Mouse (Mus musculus): ENCODE data around the gene Scgb2b26.
"Not testable (repeated sequence)": the region's sequence is repeated elsewhere in the genome, so short reads cannot be mapped to it uniquely, and the experiment has no call there.

Scgb2b26 gene

DNA sequence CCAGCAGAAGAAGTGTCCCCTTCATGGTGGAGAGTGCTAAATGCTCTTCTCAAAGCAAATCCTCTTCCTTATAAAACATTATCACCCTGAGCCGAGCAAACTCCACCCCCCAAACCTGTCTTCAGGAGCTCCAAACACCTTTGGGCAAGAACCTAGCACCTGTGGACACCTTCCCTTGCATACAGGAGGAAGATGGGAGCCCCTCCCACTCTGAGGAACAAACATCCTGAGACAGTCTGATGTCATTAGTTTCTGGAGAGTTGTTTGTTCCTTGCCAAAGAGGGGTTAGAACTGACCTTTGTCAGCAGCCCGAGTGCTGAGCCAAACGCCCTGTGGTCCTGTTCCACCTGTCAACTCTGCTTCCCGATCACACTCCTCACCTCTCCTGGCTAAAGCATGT, at the start of gene Scgb2b26:
Gene Scgb2b26, minus strand, starts transcription at position 101 of the 400 bp plus-strand sequence.
- no peak for DNase-seq (ENCODE audit: low read depth, low spot score)

DNA sequence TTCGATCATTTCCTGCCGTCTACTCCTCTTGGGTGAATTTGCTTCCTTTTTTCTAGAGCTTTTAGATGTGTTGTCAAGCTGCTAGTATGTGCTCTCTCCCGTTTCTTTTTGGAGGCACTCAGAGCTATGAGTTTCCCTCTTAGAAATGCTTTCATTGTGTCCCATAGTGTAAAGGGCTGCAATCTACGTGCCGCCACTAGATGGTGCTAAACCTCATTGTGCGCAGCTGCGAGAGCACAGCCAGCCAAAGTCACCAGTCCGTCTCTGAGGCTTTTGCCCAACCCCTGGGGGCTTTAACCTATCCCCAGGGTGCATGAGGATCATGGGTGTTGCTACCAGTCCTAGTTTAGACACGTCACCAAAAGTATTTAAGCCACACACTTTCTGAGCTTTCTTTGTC, 37.4 kb upstream of the Scgb2b26 start:
- not testable (repeated sequence) for DNase-seq (ENCODE audit: low read depth, low spot score)

DNA sequence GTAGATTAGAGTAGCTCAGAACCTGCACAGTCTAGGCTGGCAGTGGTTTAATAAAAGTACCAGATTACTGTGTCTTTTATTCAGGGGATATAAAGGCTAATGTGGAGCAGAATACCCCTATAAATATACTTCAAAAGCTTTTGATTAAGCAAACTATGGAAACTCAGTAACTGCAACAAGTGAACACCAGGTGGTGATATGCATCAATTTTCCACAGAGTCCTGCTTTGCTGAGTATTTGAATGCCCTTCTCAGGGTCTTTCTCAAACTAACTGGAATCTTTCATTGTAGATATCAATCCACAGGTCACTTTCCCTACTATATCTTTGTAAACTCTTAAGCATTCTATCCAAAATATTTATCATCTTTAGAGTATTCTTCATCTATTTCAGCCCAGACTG, 41.9 kb downstream of the Scgb2b26 start:
- DNase-seq (ENCODE audit: low read depth, low spot score): no peak

DNA sequence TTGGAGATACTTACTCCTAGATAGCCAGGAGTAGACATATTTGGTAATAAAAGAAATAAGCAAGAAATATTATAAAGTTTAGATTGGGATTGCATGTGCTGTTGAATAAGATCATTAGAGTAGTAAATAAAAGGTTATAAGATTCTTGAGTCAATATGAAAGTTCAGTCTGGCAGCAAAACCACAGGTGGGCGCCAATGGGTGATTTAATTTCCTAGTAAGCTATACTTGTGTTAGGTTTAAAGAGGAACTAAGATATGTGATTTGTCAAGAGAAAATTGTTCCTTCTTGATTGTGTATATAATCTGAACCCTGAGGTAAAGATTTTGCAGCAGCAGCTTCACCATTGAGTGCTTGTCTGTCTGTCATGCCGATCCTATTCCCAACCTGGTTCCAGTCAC, 44.0 kb downstream of the Scgb2b26 start:
- DNase-seq (ENCODE audit: low read depth, low spot score): no peak

DNA sequence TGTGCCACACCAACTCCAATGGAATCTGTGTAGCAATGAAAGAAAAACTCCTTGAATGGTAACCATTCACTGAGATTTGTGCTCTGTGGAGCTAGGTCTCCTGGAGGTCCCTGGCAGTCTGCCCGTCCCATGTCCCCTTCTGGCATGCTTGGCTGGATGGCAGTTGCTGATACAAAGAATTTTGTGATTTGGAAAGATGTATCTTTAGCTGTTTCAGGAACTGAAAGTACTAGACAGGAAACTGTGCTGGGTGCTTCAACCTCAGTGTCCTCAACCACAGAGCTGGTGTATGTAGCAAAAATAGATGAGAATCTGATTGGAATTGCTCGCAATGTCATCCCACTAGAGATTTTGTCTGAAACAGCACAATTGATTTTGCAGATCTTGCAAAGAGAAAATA, 44.8 kb downstream of the Scgb2b26 start:
- DNase-seq (ENCODE audit: low read depth, low spot score): no peak
